Mouse (Mus musculus): ENCODE data around the gene Kctd20.
A peak's percentile ranks its signal among the peaks of the same experiment; 100 is the strongest.

GRCm38 (mm10) chr17:29018292-29018984 lies 66.7 kb downstream of the Kctd20 start:
- TF ChIP-seq CTCF (IDR thresholded peaks at IDR 0.05; ENCODE audit: borderline replicate concordance, extremely low read depth, insufficient read depth, insufficient read length) (peak; percentile 58), POLR2A (IDR thresholded peaks at IDR 0.05; ENCODE audit: borderline replicate concordance, extremely low read depth, insufficient read depth, insufficient read length, poor library complexity, severe bottlenecking) (no peak)

All from brain, embryonic 14.5 days (tissue).